8 mouse cellular contexts compared by ENCODE assay signal in the genomic region with DNA sequence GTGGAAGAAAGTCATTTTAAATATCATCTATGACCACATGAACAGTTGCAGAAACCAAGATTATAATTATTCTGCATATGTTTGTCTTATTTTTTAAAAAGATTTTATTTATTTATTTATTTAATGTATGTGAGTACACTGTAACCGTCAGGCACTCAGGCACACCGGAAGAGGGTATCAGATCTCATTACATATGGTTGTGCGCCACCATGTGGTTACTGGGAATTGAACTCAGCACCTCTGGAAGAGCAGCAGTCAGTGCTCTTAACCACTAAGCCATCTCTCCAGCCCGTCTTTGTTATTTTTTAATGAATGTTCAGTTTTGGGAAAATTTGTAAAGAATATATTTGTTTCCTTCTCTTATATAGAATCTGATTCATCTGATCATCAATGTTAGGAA. TPM values are rescaled to one million over a fixed set of nuclear protein-coding genes. Genes with fewer than 3 reads are reported as not detected.
DNase-seq lines count a peak whose midpoint lies in the region; ATAC-seq and TF ChIP-seq lines count a peak whose summit lies in the region.

No protein-coding gene starts in this region.

- H3K9ac ChIP-seq in forebrain, postnatal 0 days: no peak overlapping the region

- no peak overlapping the region for H3K4me2 ChIP-seq in forebrain, postnatal 0 days (ENCODE audit: low read depth)

- 53% methylated on average over 4 of the region's 4 CpGs for WGBS in forebrain, postnatal 0 days
- WGBS in forebrain, embryonic 10.5 days: 52% methylated on average over 4 of the region's 4 CpGs
- WGBS in lung, adult 2 months: 40% methylated on average over 4 of the region's 4 CpGs

- ATAC-seq in forebrain, postnatal 0 days: no peak

- intact Hi-C loops in heart, postnatal 25 days (cut with DNase I): no loop called here

- H3K4me3 ChIP-seq in forebrain, postnatal 0 days (ENCODE audit: low read depth, low read length): no peak overlapping the region
- no peak overlapping the region for H3K4me3 ChIP-seq in forebrain, embryonic 10.5 days
- H3K4me3 ChIP-seq in lung, adult 2 months (replicated peaks; ENCODE audit: extremely low read depth, low read depth, low read length): no peak overlapping the region

- no peaks in the 10 kb centered on the region for H3K4me1 ChIP-seq in forebrain, postnatal 0 days (ENCODE audit: insufficient read depth)
- H3K4me1 ChIP-seq in forebrain, embryonic 10.5 days: no peaks in the 10 kb centered on the region
- H3K4me1 ChIP-seq in lung, adult 2 months (ENCODE audit: control insufficient read depth, insufficient read depth, low read length): no peaks in the 10 kb centered on the region

- TF ChIP-seq CTCF in forebrain, postnatal 0 days (IDR thresholded peaks at IDR 0.05; ENCODE audit: low read depth): 0 out of 2 replicates have a peak, but pooled peaks have one; percentile 13
- no peak for TF ChIP-seq CTCF in lung, adult 2 months (IDR thresholded peaks at IDR 0.05; ENCODE audit: insufficient read depth, low read length)

- H3K36me3 ChIP-seq in forebrain, postnatal 0 days (ENCODE audit: insufficient read depth): no peaks in the 10 kb centered on the region
- no peaks in the 10 kb centered on the region for H3K36me3 ChIP-seq in forebrain, embryonic 10.5 days (replicated peaks)

- DNase-seq in forebrain, postnatal 0 days: no peak
- DNase-seq in forebrain, embryonic 10.5 days (ENCODE audit: extremely low spot score, low spot score): no peak
- peak; percentile 17 to 52 for DNase-seq in lung, adult 18-20 months
- no peak for DNase-seq in lung, adult 2 months
- peak; percentile 20 for DNase-seq in induced T-regulatory cell, adult 2 months (ENCODE audit: low read depth)
- DNase-seq in thymus, postnatal 25 days: peak; percentile 32
- DNase-seq in right cerebral cortex, postnatal 36 days (ENCODE audit: low spot score in 2 of 2): no peak
- DNase-seq in heart, postnatal 25 days (ENCODE audit: low spot score): no peak

- H3K9me3 ChIP-seq in forebrain, postnatal 0 days (ENCODE audit: low read length): no peaks in the 10 kb centered on the region
- no peaks in the 10 kb centered on the region for H3K9me3 ChIP-seq in forebrain, embryonic 10.5 days

- TF ChIP-seq POLR2A in lung, adult 2 months (IDR thresholded peaks at IDR 0.05; ENCODE audit: borderline replicate concordance, extremely low read depth, low read depth, low read length): no peak

- no peaks in the 10 kb centered on the region for H3K27me3 ChIP-seq in forebrain, postnatal 0 days (ENCODE audit: insufficient read depth, low read length)
- H3K27me3 ChIP-seq in forebrain, embryonic 10.5 days (ENCODE audit: poor library complexity, severe bottlenecking): peaks cover 87% of the 10 kb centered on the region

- H3K27ac ChIP-seq in forebrain, postnatal 0 days (ENCODE audit: low read depth, low read length): no peak overlapping the region
- no peak overlapping the region for H3K27ac ChIP-seq in forebrain, embryonic 10.5 days

RNA-seq across cellular contexts. Expression of a gene that starts 51.7 kb away (rescaled TPM):
- 41.8 and 54.6 TPM in 2 replicates for total RNA-seq in forebrain, postnatal 0 days (2014; rRNA removed)
- polyA plus RNA-seq in forebrain, postnatal 0 days (2015; fragmentation: Nextera tagmentation; extraction: Ambion mirVana): 10.8 and 16.4 TPM in 2 replicates
- polyA plus RNA-seq in forebrain, embryonic 10.5 days (2016; fragmentation: Nextera tagmentation; extraction: Ambion mirVana): 39.3 and 39.4 TPM in 2 replicates
- polyA plus RNA-seq in lung, adult 2 months (2012; rRNA removed): 4.1 and 7.3 TPM in 2 replicates
- total RNA-seq in heart, postnatal 25 days (2021): 10 to 100 TPM; 19.8 to 23.1 TPM

Comparison
In these comparisons a context has a peak if more than half of its experiments do, and no peak if none do; other contexts are left out.
1. DNase-seq: peak in lung, adult 18-20 months (2 of 2), induced T-regulatory cell, adult 2 months (single experiment) and thymus, postnatal 25 days (single experiment); none in forebrain, postnatal 0 days (single experiment), forebrain, embryonic 10.5 days (single experiment), lung, adult 2 months (single experiment), right cerebral cortex, postnatal 36 days (0 of 2) and heart, postnatal 25 days (single experiment).